Mouse (Mus musculus) kidney, embryonic 14.5 days (tissue): Measurements from ENCODE around the gene Asna1. TPM values are rescaled to one million over a fixed set of nuclear protein-coding genes. Genes with fewer than 3 reads are reported as not detected.

Source experiments
- ATAC-seq: fragments of 200-750 bp; cut with Nextera tagmentation; 2 replicates; pipeline ENCODE4 v1.8.0; 2017; ENCODE audit warnings: moderate number of reproducible peaks, mild to moderate bottlenecking, moderate TSS enrichment, moderate library complexity; ENCODE audit not compliant: low FRiP score, low TSS enrichment
- H3K27ac ChIP-seq: fragments of 300-500 bp; sonication (generic); 2 replicates; pipeline ENCODE4 v1.5.1; 2014; ENCODE audit warnings: low read depth, mild to moderate bottlenecking, low read length, moderate library complexity, mixed read lengths
- H3K27me3 ChIP-seq: fragments of 300-500 bp; sonication (generic); 2 replicates; pipeline ENCODE4 v1.6.1; 2014; ENCODE audit warnings: mild to moderate bottlenecking, low read length; ENCODE audit not compliant: control insufficient read depth, insufficient read depth
- H3K36me3 ChIP-seq: fragments of 300-500 bp; sonication (generic); 2 replicates; pipeline ENCODE4 v1.6.1; 2014; ENCODE audit warnings: low read length, mixed read lengths; ENCODE audit not compliant: control insufficient read depth, insufficient read depth
- H3K4me1 ChIP-seq: fragments of 300-500 bp; sonication (generic); 2 replicates; pipeline ENCODE4 v1.6.1; 2014; ENCODE audit warnings: low read length, mixed read lengths; ENCODE audit not compliant: control insufficient read depth, insufficient read depth
- H3K4me2 ChIP-seq: fragments of 300-500 bp; sonication (generic); replicated peaks from 2 replicates; pipeline ENCODE4 v1.6.1; 2014; ENCODE audit warnings: low read depth, mild to moderate bottlenecking, low read length
- H3K4me3 ChIP-seq: fragments of 300-500 bp; sonication (generic); 2 replicates; pipeline ENCODE4 v1.5.1; 2014; ENCODE audit warnings: mild to moderate bottlenecking, low read length
- H3K9ac ChIP-seq: fragments of 300-500 bp; sonication (generic); 2 replicates; pipeline ENCODE4 v1.6.1; 2014; ENCODE audit warnings: low read depth, mild to moderate bottlenecking, low read length, moderate library complexity
- H3K9me3 ChIP-seq: fragments of 300-500 bp; sonication (generic); 2 replicates; pipeline ENCODE4 v1.6.1; 2016; ENCODE audit warnings: low read length; ENCODE audit not compliant: control insufficient read depth
- WGBS: fragments of 180-500 bp; shearing (Covaris S2); extraction: QIAGEN DNeasy Blood & Tissue Kit; methylation state at CpG from one replicate; pipeline ENCODE4 v1.1.7; 2014; 5-methylcytosine and 5-hydroxymethylcytosine counted together
- polyA plus RNA-seq: library from polyadenylated mRNA; unstranded; fragments of >200 nt; fragmentation: Nextera tagmentation; extraction: Ambion mirVana; gene quantifications from 2 replicates; pipeline ENCODE4 v1.2.1, GENCODE M21; 2014

Gene Asna1
- polyA plus RNA-seq, 1 experiment from 2014 or later = 109 TPM

DNA sequence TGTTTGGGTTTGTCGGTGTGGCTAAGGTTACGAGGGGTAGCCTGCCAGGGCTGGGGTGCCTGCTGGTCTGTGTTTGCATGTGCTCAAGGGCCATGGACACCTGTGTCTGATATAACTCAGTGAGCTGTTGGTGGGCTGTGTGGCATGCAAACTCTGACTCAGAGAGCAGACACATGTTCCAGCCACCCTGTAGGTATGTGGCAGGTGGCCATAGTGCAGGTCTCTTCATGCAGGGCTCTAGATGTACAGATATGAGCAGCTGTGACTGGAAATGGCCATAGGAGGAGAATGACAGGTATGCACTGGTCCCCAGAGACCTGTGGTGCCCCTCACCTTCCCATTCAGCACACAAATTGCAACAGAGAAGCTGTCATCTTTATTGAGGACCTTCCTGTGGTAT is 42.1 kb upstream of the Asna1 start:
- no peak overlapping the region for H3K27ac ChIP-seq
- no peak overlapping the region for H3K4me3 ChIP-seq
- ATAC-seq = no peak
- peaks cover 15% of the 10 kb centered on the region; the same call in 1 of the 2 replicates for H3K36me3 ChIP-seq
- no peaks in the 10 kb centered on the region; the same call in 1 of the 2 replicates for H3K4me1 ChIP-seq
- no peak overlapping the region for H3K4me2 ChIP-seq
- 96% methylated on average over 2 of the region's 2 CpGs for WGBS
- H3K27me3 ChIP-seq = no peaks in the 10 kb centered on the region
- no peak overlapping the region for H3K9ac ChIP-seq
- H3K9me3 ChIP-seq = no peaks in the 10 kb centered on the region

DNA sequence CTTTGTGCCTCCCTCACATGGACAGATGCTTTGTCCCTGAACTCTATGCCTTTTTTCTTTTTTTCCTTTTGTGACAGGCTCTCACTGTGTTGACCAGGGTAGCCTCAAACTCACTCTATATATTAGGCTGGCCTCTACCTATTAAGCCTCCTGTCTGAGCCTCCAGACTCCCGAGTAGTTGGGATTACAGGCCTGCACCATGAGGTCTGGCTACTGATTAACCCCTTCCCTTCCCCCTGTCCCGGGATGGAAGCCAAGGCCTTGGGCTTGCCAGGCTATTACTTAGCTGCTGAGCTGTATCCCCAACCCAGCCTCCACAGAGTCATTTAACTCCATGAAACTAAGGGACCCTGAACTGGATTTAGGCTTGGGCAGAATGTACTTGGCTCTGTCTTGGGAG is 40.1 kb upstream of the Asna1 start:
- no peak overlapping the region for H3K4me2 ChIP-seq
- no peak overlapping the region for H3K27ac ChIP-seq
- no peak overlapping the region for H3K4me3 ChIP-seq
- no peak for ATAC-seq
- no peak overlapping the region for H3K9ac ChIP-seq
- H3K9me3 ChIP-seq = no peaks in the 10 kb centered on the region
- H3K27me3 ChIP-seq = no peaks in the 10 kb centered on the region
- H3K4me1 ChIP-seq = peaks cover 6% of the 10 kb centered on the region
- H3K36me3 ChIP-seq = peaks cover 15% of the 10 kb centered on the region; the same call in 1 of the 2 replicates
- 39% methylated on average over 2 of the region's 2 CpGs for WGBS

DNA sequence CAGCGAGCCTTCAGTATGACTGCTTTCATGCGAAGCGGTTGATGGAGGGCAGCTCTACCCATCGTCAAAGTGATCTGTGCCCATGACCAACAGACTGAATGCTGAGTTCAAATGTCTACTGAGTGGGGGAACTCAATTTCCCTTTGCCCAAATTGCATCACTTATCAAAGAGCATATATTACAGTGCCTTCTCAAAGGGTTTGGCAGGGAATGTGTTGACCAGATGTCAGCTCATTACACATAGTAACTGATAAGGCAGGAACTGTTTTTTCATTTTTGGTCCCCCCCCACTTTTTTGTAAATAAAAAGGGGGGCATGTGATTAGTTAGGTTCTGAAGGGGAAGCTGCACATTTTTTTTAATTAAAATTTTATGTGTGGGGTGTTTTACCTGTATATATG is 37.5 kb upstream of the Asna1 start:
- Histone ChIP-seq H3K9me3 (no peaks in the 10 kb centered on the region), H3K4me1 (peaks cover 6% of the 10 kb centered on the region)
- WGBS = 96% methylated on average over 4 of the region's 4 CpGs

GRCm38 (mm10) chr8:85059879-85060616 is 35.0 kb upstream of the Asna1 start, which contains the start of gene Fbxw9:
Gene Fbxw9, plus strand, starts transcription at chr8:85060055.
- no peak within 1 kb of the TSS for H3K27ac ChIP-seq
- peak within 1 kb of the TSS; percentile 91 for H3K4me2 ChIP-seq
- peaks cover 6% of the 10 kb centered on the region for H3K4me1 ChIP-seq
- WGBS = under 1% methylated on average over 52 of the region's 53 CpGs
- no peaks in the 10 kb centered on the region for H3K27me3 ChIP-seq
- peak within 1 kb of the TSS; percentile 76 for H3K9ac ChIP-seq
- peak; percentile 93 for ATAC-seq
- H3K9me3 ChIP-seq = no peaks in the 10 kb centered on the region
- peaks cover 26% of the 10 kb centered on the region for H3K36me3 ChIP-seq
- peak within 1 kb of the TSS; percentile 89 for H3K4me3 ChIP-seq

More for the DNA sequence above, 37.5 kb upstream of the Asna1 start:
- Histone ChIP-seq H3K36me3 (peaks cover 17% of the 10 kb centered on the region; the same call in 1 of the 2 replicates), H3K4me2 (no peak overlapping the region), H3K27ac (no peak overlapping the region), H3K9ac (no peak overlapping the region), H3K27me3 (no peaks in the 10 kb centered on the region), H3K4me3 (no peak overlapping the region)
- ATAC-seq = no peak

GRCm38 (mm10) chr8:85057367-85057766 is 32.3 kb upstream of the Asna1 start:
- no peak overlapping the region for H3K27ac ChIP-seq
- 80% methylated on average over 7 of the region's 7 CpGs for WGBS
- H3K4me3 ChIP-seq = no peak overlapping the region
- H3K9me3 ChIP-seq = no peaks in the 10 kb centered on the region
- H3K4me1 ChIP-seq = peaks cover 6% of the 10 kb centered on the region
- ATAC-seq = no peak
- no peaks in the 10 kb centered on the region for H3K27me3 ChIP-seq
- H3K36me3 ChIP-seq = peaks cover 49% of the 10 kb centered on the region
- H3K4me2 ChIP-seq = no peak overlapping the region
- H3K9ac ChIP-seq = no peak overlapping the region

GRCm38 (mm10) chr8:85043619-85044018 is 18.5 kb upstream of the Asna1 start:
- no peak overlapping the region for H3K27ac ChIP-seq
- H3K4me2 ChIP-seq = no peak overlapping the region
- H3K4me1 ChIP-seq = peaks cover 6% of the 10 kb centered on the region; the same call in 1 of the 2 replicates
- no peaks in the 10 kb centered on the region for H3K9me3 ChIP-seq
- H3K9ac ChIP-seq = no peak overlapping the region
- 92% methylated on average over 6 of the region's 6 CpGs for WGBS
- H3K27me3 ChIP-seq = no peaks in the 10 kb centered on the region
- no peak overlapping the region for H3K4me3 ChIP-seq
- ATAC-seq = no peak
- H3K36me3 ChIP-seq = peaks cover 87% of the 10 kb centered on the region

DNA sequence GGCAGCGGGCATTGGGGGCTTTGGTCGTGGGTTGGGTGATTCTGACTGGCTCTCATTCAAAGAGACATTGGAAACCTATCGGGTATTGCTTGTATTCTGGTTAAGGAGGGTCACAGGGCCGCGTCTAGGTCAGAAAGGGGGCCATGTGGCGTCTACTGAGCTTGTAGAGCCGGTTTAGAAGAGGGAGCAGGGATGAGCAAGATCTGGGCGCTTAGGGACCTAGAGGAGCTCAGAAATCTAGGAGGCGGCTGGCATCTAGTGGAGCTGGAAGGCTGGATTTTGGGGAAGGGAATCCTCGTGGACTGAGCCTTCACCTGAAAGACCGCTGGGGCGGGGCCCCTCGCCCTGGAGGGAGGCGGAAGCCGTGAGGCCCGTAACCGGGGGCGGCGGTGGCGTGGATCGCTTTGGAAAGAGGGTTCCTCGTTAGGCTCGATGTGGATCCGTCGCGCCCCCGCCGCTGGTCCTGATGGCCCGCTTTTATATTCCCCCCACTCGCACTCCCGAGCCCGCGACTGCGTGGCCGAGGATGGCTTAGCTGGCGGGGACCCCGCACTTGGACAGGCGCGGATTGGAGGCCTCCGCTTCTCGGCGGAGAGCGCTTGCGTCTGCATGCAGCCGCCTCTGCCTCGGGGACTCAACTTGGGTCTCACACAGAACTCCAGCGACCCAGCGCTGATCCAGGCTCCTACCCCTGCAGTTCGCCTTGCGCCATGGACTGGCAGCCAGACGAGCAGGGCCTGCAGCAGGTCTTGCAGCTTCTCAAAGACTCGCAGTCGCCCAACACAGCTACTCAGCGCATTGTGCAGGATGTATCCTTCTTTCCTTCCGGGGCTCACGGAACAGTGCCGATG is 12.8 kb upstream of the Asna1 start:
- peak overlapping the region; percentile 89 for H3K4me3 ChIP-seq
- peaks cover 13% of the 10 kb centered on the region; the same call in 1 of the 2 replicates for H3K4me1 ChIP-seq
- H3K27me3 ChIP-seq = no peaks in the 10 kb centered on the region
- H3K9me3 ChIP-seq = no peaks in the 10 kb centered on the region
- ATAC-seq = 0 out of 2 replicates have a peak, but pooled peaks have one; percentile 2
- H3K4me2 ChIP-seq = peak overlapping the region; percentile 86
- peak overlapping the region; percentile 96 for H3K27ac ChIP-seq
- peak overlapping the region; percentile 84 for H3K9ac ChIP-seq
- WGBS = under 1% methylated on average over 52 of the region's 57 CpGs
- peaks cover 35% of the 10 kb centered on the region for H3K36me3 ChIP-seq

- Histone ChIP-seq H3K4me3 (peak overlapping the region; percentile 89), H3K27ac (peak overlapping the region; percentile 96), H3K27me3 (no peaks in the 10 kb centered on the region), H3K9me3 (no peaks in the 10 kb centered on the region), H3K4me2 (peak overlapping the region; percentile 86), H3K9ac (peak overlapping the region; percentile 84), H3K4me1 (peaks cover 13% of the 10 kb centered on the region; the same call in 1 of the 2 replicates), H3K36me3 (peaks cover 38% of the 10 kb centered on the region)
- peak; percentile 67; the same call in 1 of the 2 replicates for ATAC-seq
- 2% methylated on average over 14 of the region's 14 CpGs for WGBS
Measured at GRCm38 (mm10) chr8:85037366-85037680, 12.2 kb upstream of the Asna1 start.
